Comparison of ENCODE assay signal across 32 mouse cellular contexts in genomic region chr2:11651476-11651875, GRCm38 (mm10). TPM values are rescaled to one million over a fixed set of nuclear protein-coding genes. Genes with fewer than 3 reads are reported as not detected.
A peak's percentile ranks its signal among the peaks of the same experiment; 100 is the strongest.
DNase-seq lines count a peak whose midpoint lies in the region; ATAC-seq and TF ChIP-seq lines count a peak whose summit lies in the region.
"Had no signal": no experiment of that assay in that cellular context is flagged by ENCODE, and none has a peak within 500 bp of the region (broad histone marks: within the 10 kb centered on the region; RNA-seq: fewer than 3 reads in every experiment).

No protein-coding gene starts in this region.

- 40% methylated on average over 3 of the region's 3 CpGs for WGBS in intestine, embryonic 16.5 days
- WGBS in small intestine, adult 2 months: 19% methylated on average over 3 of the region's 3 CpGs
- WGBS in limb, embryonic 10.5 days: 44% methylated on average over 3 of the region's 3 CpGs
- WGBS in forebrain, embryonic 10.5 days: 74% methylated on average over 3 of the region's 3 CpGs

- TF ChIP-seq CTCF in small intestine, adult 2 months (IDR thresholded peaks at IDR 0.05; ENCODE audit: extremely low read depth, insufficient read length, insufficient replicate concordance, low read depth, low read length): no peak

- peak; percentile 18 for ATAC-seq in activated CD4-positive, CD25-positive, alpha-beta regulatory T cell, adult 4 months
- ATAC-seq in intestine, embryonic 16.5 days: peak; percentile 87
- ATAC-seq: forebrain, embryonic 13.5 days; hindbrain, embryonic 16.5 days; midbrain, embryonic 16.5 days had no signal

- no peaks in the 10 kb centered on the region for H3K4me1 ChIP-seq in intestine, embryonic 16.5 days (ENCODE audit: control insufficient read depth, insufficient read depth, low read length)
- H3K4me1 ChIP-seq in small intestine, adult 2 months (ENCODE audit: control insufficient read depth, insufficient read depth, insufficient read length, low read length): peaks cover 13% of the 10 kb centered on the region; the same call in 1 of the 2 replicates
- no peaks in the 10 kb centered on the region for H3K4me1 ChIP-seq in limb, embryonic 10.5 days
- no peaks in the 10 kb centered on the region for H3K4me1 ChIP-seq in forebrain, embryonic 10.5 days
- H3K4me1 ChIP-seq: embryonic facial prominence, embryonic 10.5 days; embryonic facial prominence, embryonic 15.5 days; forebrain, embryonic 13.5 days; kidney, embryonic 15.5 days; limb, embryonic 15.5 days; neural tube, embryonic 13.5 days; stomach, embryonic 15.5 days had no signal

- no peak overlapping the region for H3K4me2 ChIP-seq in intestine, embryonic 16.5 days (ENCODE audit: low read depth, low read length)
- H3K4me2 ChIP-seq: embryonic facial prominence, embryonic 15.5 days; forebrain, embryonic 13.5 days; kidney, embryonic 15.5 days; limb, embryonic 15.5 days; lung, embryonic 14.5 days; midbrain, embryonic 11.5 days; neural tube, embryonic 13.5 days; stomach, embryonic 15.5 days had no signal

- TF ChIP-seq POLR2A in small intestine, adult 2 months (IDR thresholded peaks at IDR 0.05; ENCODE audit: low read depth, low read length): no peak

- H3K9me3 ChIP-seq in intestine, embryonic 16.5 days (ENCODE audit: control insufficient read depth, low read length): no peaks in the 10 kb centered on the region
- H3K9me3 ChIP-seq in limb, embryonic 10.5 days (replicated peaks): no peaks in the 10 kb centered on the region
- no peaks in the 10 kb centered on the region for H3K9me3 ChIP-seq in forebrain, embryonic 10.5 days
- H3K9me3 ChIP-seq: embryonic facial prominence, embryonic 10.5 days; embryonic facial prominence, embryonic 15.5 days; forebrain, embryonic 13.5 days; G1E; kidney, embryonic 15.5 days; limb, embryonic 15.5 days; neural tube, embryonic 13.5 days; stomach, embryonic 15.5 days had no signal

- H3K27ac ChIP-seq in intestine, embryonic 16.5 days (ENCODE audit: low read length): no peak overlapping the region
- H3K27ac ChIP-seq in small intestine, adult 2 months (ENCODE audit: insufficient read depth, low read depth, low read length): peak overlapping the region; percentile 57
- no peak overlapping the region for H3K27ac ChIP-seq in limb, embryonic 10.5 days
- no peak overlapping the region for H3K27ac ChIP-seq in forebrain, embryonic 10.5 days
- H3K27ac ChIP-seq: embryonic facial prominence, embryonic 10.5 days; embryonic facial prominence, embryonic 15.5 days; forebrain, embryonic 13.5 days; kidney, embryonic 15.5 days; limb, embryonic 15.5 days; liver, embryonic 14.5 days; neural tube, embryonic 13.5 days; stomach, embryonic 15.5 days had no signal

- no peak overlapping the region for H3K4me3 ChIP-seq in intestine, embryonic 16.5 days (ENCODE audit: low read length)
- no peak overlapping the region for H3K4me3 ChIP-seq in small intestine, adult 2 months (ENCODE audit: low read depth, low read length)
- H3K4me3 ChIP-seq in limb, embryonic 10.5 days: no peak overlapping the region
- H3K4me3 ChIP-seq in forebrain, embryonic 10.5 days: no peak overlapping the region
- H3K4me3 ChIP-seq: embryonic facial prominence, embryonic 10.5 days; embryonic facial prominence, embryonic 15.5 days; forebrain, embryonic 13.5 days; kidney, embryonic 15.5 days; limb, embryonic 15.5 days; neural tube, embryonic 13.5 days; stomach, embryonic 15.5 days had no signal

- no peaks in the 10 kb centered on the region for H3K27me3 ChIP-seq in intestine, embryonic 16.5 days (replicated peaks; ENCODE audit: control insufficient read depth, insufficient read depth, low read length)
- no peaks in the 10 kb centered on the region for H3K27me3 ChIP-seq in small intestine, adult 2 months (ENCODE audit: control insufficient read depth, insufficient read depth, low read length)
- no peaks in the 10 kb centered on the region for H3K27me3 ChIP-seq in limb, embryonic 10.5 days (ENCODE audit: low read depth, poor library complexity, severe bottlenecking)
- no peaks in the 10 kb centered on the region for H3K27me3 ChIP-seq in forebrain, embryonic 10.5 days (ENCODE audit: poor library complexity, severe bottlenecking)
- H3K27me3 ChIP-seq: embryonic facial prominence, embryonic 15.5 days; forebrain, embryonic 13.5 days; kidney, embryonic 15.5 days; limb, embryonic 15.5 days; neural tube, embryonic 13.5 days; stomach, embryonic 15.5 days had no signal

- no peaks in the 10 kb centered on the region for H3K36me3 ChIP-seq in intestine, embryonic 16.5 days (ENCODE audit: control insufficient read depth, insufficient read depth, low read length)
- H3K36me3 ChIP-seq in small intestine, adult 2 months (ENCODE audit: control insufficient read depth, insufficient read depth, low read length): no peaks in the 10 kb centered on the region
- H3K36me3 ChIP-seq in limb, embryonic 10.5 days: no peaks in the 10 kb centered on the region
- H3K36me3 ChIP-seq in forebrain, embryonic 10.5 days (replicated peaks): no peaks in the 10 kb centered on the region
- H3K36me3 ChIP-seq: embryonic facial prominence, embryonic 10.5 days; embryonic facial prominence, embryonic 15.5 days; G1E; kidney, embryonic 15.5 days; limb, embryonic 15.5 days; neural tube, embryonic 13.5 days; stomach, embryonic 15.5 days had no signal

- DNase-seq in CD4-positive, CD25-positive, alpha-beta regulatory T cell, adult 2 months (ENCODE audit: low read depth, low spot score): peak; percentile 74
- DNase-seq in limb, embryonic 10.5 days (ENCODE audit: low spot score): no peak
- no peak for DNase-seq in forebrain, embryonic 10.5 days (ENCODE audit: extremely low spot score, low spot score)
- no peak for DNase-seq in retina, embryonic 14.5 days (ENCODE audit: low spot score)
- DNase-seq: adrenal gland, postnatal 36 days; cerebellum, adult 2 months; cerebellum, postnatal 25 days; gastrocnemius, postnatal 14 days; heart, postnatal 14 days; kidney, adult 18-20 months; kidney, postnatal 36 days; left cerebral cortex, postnatal 4 days; lung, embryonic 14.5 days; thymus, adult 2 months; thymus, postnatal 36 days had no signal

- H3K9ac ChIP-seq in intestine, embryonic 16.5 days (ENCODE audit: low read depth, low read length): no peak overlapping the region
- H3K9ac ChIP-seq: embryonic facial prominence, embryonic 15.5 days; forebrain, embryonic 13.5 days; kidney, embryonic 15.5 days; limb, embryonic 15.5 days; liver, embryonic 14.5 days; lung, embryonic 14.5 days; neural tube, embryonic 13.5 days; stomach, embryonic 15.5 days had no signal

RNA-seq across cellular contexts. Expression of gene Il2ra, which starts 8.9 kb away (rescaled TPM):
- 100 to 1,000 TPM; 305 to 312 TPM for polyA plus RNA-seq in activated CD4-positive, CD25-positive, alpha-beta regulatory T cell, adult 4 months (2017; shearing (Covaris generic))
- 0.10 and 0.12 TPM in 2 replicates for polyA plus RNA-seq in intestine, embryonic 16.5 days (2015; fragmentation: Nextera tagmentation; extraction: Ambion mirVana)
- polyA plus RNA-seq in small intestine, adult 2 months (2012; rRNA removed): 0.11 and 0.33 TPM in 2 replicates
- not detected in 2 replicates for polyA plus RNA-seq in limb, embryonic 10.5 days (2016; fragmentation: Nextera tagmentation; extraction: Ambion mirVana)
- not detected in 2 replicates for polyA plus RNA-seq in forebrain, embryonic 10.5 days (2016; fragmentation: Nextera tagmentation; extraction: Ambion mirVana)
- polyA plus RNA-seq: embryonic facial prominence, embryonic 10.5 days; embryonic facial prominence, embryonic 15.5 days; forebrain, embryonic 13.5 days; G1E; heart, embryonic 14.5 days; hindbrain, embryonic 11.5 days; kidney, embryonic 15.5 days; limb, embryonic 15.5 days; lung, embryonic 14.5 days; midbrain, embryonic 11.5 days had no signal

RNA-seq across cellular contexts. Expression of gene Gm17490, which starts 25.4 kb away (rescaled TPM):
- polyA plus RNA-seq in activated CD4-positive, CD25-positive, alpha-beta regulatory T cell, adult 4 months (2017; shearing (Covaris generic)): not detected
- not detected in 2 replicates for polyA plus RNA-seq in intestine, embryonic 16.5 days (2015; fragmentation: Nextera tagmentation; extraction: Ambion mirVana)
- polyA plus RNA-seq in small intestine, adult 2 months (2012; rRNA removed): not detected in 2 replicates
- not detected in 2 replicates for polyA plus RNA-seq in limb, embryonic 10.5 days (2016; fragmentation: Nextera tagmentation; extraction: Ambion mirVana)
- not detected in 2 replicates for polyA plus RNA-seq in forebrain, embryonic 10.5 days (2016; fragmentation: Nextera tagmentation; extraction: Ambion mirVana)
- polyA plus RNA-seq: cerebellum, adult 2 months; embryonic facial prominence, embryonic 10.5 days; embryonic facial prominence, embryonic 15.5 days; forebrain, embryonic 13.5 days; G1E; heart, embryonic 14.5 days; hindbrain, embryonic 11.5 days; hindbrain, embryonic 16.5 days; kidney, embryonic 15.5 days; limb, embryonic 15.5 days; liver, embryonic 14.5 days; lung, embryonic 14.5 days; midbrain, embryonic 11.5 days; midbrain, embryonic 16.5 days; neural tube, embryonic 13.5 days; stomach, embryonic 15.5 days; thymus, adult 2 months had no signal

RNA-seq across cellular contexts. Expression of gene Rbm17, which starts 47.5 kb away (rescaled TPM):
- polyA plus RNA-seq in activated CD4-positive, CD25-positive, alpha-beta regulatory T cell, adult 4 months (2017; shearing (Covaris generic)): 10 to 100 TPM; 33.1 to 38.5 TPM
- polyA plus RNA-seq in intestine, embryonic 16.5 days (2015; fragmentation: Nextera tagmentation; extraction: Ambion mirVana): 105 and 115 TPM in 2 replicates
- polyA plus RNA-seq in small intestine, adult 2 months (2012; rRNA removed): 6.4 and 14.0 TPM in 2 replicates
- 190 and 195 TPM in 2 replicates for polyA plus RNA-seq in limb, embryonic 10.5 days (2016; fragmentation: Nextera tagmentation; extraction: Ambion mirVana)
- 203 and 213 TPM in 2 replicates for polyA plus RNA-seq in forebrain, embryonic 10.5 days (2016; fragmentation: Nextera tagmentation; extraction: Ambion mirVana)

RNA-seq across cellular contexts. Expression of gene Il15ra, which starts 53.6 kb away (rescaled TPM):
- 10 to 100 TPM; 23.0 to 24.0 TPM for polyA plus RNA-seq in activated CD4-positive, CD25-positive, alpha-beta regulatory T cell, adult 4 months (2017; shearing (Covaris generic))
- polyA plus RNA-seq in intestine, embryonic 16.5 days (2015; fragmentation: Nextera tagmentation; extraction: Ambion mirVana): 2.0 and 2.2 TPM in 2 replicates
- 29.0 and 33.8 TPM in 2 replicates for polyA plus RNA-seq in small intestine, adult 2 months (2012; rRNA removed)
- polyA plus RNA-seq in limb, embryonic 10.5 days (2016; fragmentation: Nextera tagmentation; extraction: Ambion mirVana): 0.30 and 0.81 TPM in 2 replicates
- polyA plus RNA-seq in forebrain, embryonic 10.5 days (2016; fragmentation: Nextera tagmentation; extraction: Ambion mirVana): 0.31 and 0.55 TPM in 2 replicates
- polyA plus RNA-seq: G1E had no signal

Comparison
In these comparisons a context has a peak if more than half of its experiments do, and no peak if none do; other contexts are left out.
1. RNA of gene Il2ra, which starts 8.9 kb away (polyA plus RNA-seq): 305 to 312 TPM in activated CD4-positive, CD25-positive, alpha-beta regulatory T cell, adult 4 months; 0.11 to 0.33 TPM in small intestine, adult 2 months, 0.10 to 0.12 TPM in intestine, embryonic 16.5 days, not detected in limb, embryonic 10.5 days and not detected in forebrain, embryonic 10.5 days; every median in the first group is over 100 times any median in the second.